Mouse (Mus musculus) gastrocnemius, postnatal 4 days (tissue): ENCODE results near the gene Irf7. TPM values are rescaled to one million over a fixed set of nuclear protein-coding genes. Genes with fewer than 3 reads are reported as not detected.
"Not testable (repeated sequence)": the region's sequence is repeated elsewhere in the genome, so short reads cannot be mapped to it uniquely, and the experiment has no call there.

ENCODE experiments used
- DNase-seq, 2 experiments: peaks; one replicate each; pipeline ENCODE4 v3.0.0; 2021 to 2022; ENCODE audit warnings: low spot score in 2 of 2, mixed read lengths in 2 of 2
- total RNA-seq, 2 experiments: library from RNA; stranded (reverse); gene quantifications; 2 replicates each; pipeline ENCODE4 v1.2.3; 2021

The Irf7 gene
- total RNA-seq, 2 experiments from 2014 or later: 1.4 TPM

- no peak for DNase-seq
Observed at GRCm38 (mm10) chr7:141276546-141276945, 10.3 kb upstream of the Irf7 start, which contains the start of gene Cdhr5. Gene Cdhr5 (minus strand): TSS chr7:141276786.

GRCm38 (mm10) chr7:141275356-141275755 lies 9.1 kb upstream of the Irf7 start:
- DNase-seq: no peak

GRCm38 (mm10) chr7:141270631-141271030 lies 4.3 kb upstream of the Irf7 start:
- DNase-seq: no peak

- DNase-seq: no peak
Observed at GRCm38 (mm10) chr7:141269273-141269545, 2.9 kb upstream of the Irf7 start.

GRCm38 (mm10) chr7:141268466-141269272 lies 2.4 kb upstream of the Irf7 start:
- no peak for DNase-seq

- DNase-seq: no peak
Observed at GRCm38 (mm10) chr7:141265411-141265738, 906 bp downstream of the Irf7 start.

GRCm38 (mm10) chr7:141264761-141265410 lies 1.4 kb downstream of the Irf7 start:
- DNase-seq: no peak

- DNase-seq: no peak
Observed at GRCm38 (mm10) chr7:141264041-141264700, 2.1 kb downstream of the Irf7 start.

GRCm38 (mm10) chr7:141263640-141264039 lies 2.6 kb downstream of the Irf7 start:
- no peak for DNase-seq

GRCm38 (mm10) chr7:141261480-141261879 lies 4.8 kb downstream of the Irf7 start:
- no peak for DNase-seq

GRCm38 (mm10) chr7:141256159-141256558 lies 10.1 kb downstream of the Irf7 start:
- DNase-seq: no peak

- DNase-seq: not testable (repeated sequence)
Observed at GRCm38 (mm10) chr7:141250486-141250885, 15.8 kb downstream of the Irf7 start.

GRCm38 (mm10) chr7:141231551-141231950 lies 34.7 kb downstream of the Irf7 start:
- no peak for DNase-seq

- no peak for DNase-seq
Observed at GRCm38 (mm10) chr7:141231111-141231510, 35.2 kb downstream of the Irf7 start.

- no peak for DNase-seq
Observed at GRCm38 (mm10) chr7:141230570-141230969, 35.7 kb downstream of the Irf7 start.

GRCm38 (mm10) chr7:141229702-141230101 lies 36.6 kb downstream of the Irf7 start:
- DNase-seq: no peak

GRCm38 (mm10) chr7:141228279-141229067 lies 37.8 kb downstream of the Irf7 start, which contains the start of gene Phrf1:
Gene Phrf1 (plus strand): TSS chr7:141228784.
- peak; percentile 92 to 93 for DNase-seq

- DNase-seq: no peak
Observed at GRCm38 (mm10) chr7:141227796-141228195, 38.5 kb downstream of the Irf7 start.

- no peak for DNase-seq
Observed at GRCm38 (mm10) chr7:141226535-141226934, 39.7 kb downstream of the Irf7 start.

GRCm38 (mm10) chr7:141222696-141223215 lies 43.5 kb downstream of the Irf7 start:
- DNase-seq: peak in 1 of 2 experiments; percentile 7

GRCm38 (mm10) chr7:141222126-141222467 lies 44.2 kb downstream of the Irf7 start:
- no peak for DNase-seq
